Mouse (Mus musculus): ENCODE measurements around the gene Ccdc194.

DNA sequence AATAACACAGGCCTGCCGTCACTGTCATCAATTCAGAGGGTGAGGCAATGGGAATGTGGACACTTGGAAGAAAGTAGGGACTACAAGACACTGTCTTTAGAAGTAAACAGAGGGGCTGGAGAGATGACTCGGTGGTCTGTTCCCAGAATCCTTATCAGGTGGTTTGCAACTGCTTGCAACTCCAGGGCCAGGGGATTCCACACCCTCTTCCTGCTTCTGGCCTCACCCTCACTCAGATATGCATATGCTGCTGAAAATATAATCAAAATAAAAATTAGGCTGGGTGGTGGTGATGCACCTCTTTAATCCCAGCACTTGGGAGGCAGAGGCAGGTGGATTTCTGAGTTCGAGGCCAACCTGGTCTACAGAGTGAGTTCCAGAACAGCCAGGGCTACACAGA, 34.6 kb upstream of the Ccdc194 start:
- TF ChIP-seq CTCF (IDR thresholded peaks at IDR 0.05; ENCODE audit: control insufficient read depth, insufficient read depth, low read length) (no peak), POLR2A (IDR thresholded peaks at IDR 0.05; ENCODE audit: borderline replicate concordance, control insufficient read depth, low read depth, low read length) (no peak)

Data from bone marrow, adult 2 months (tissue).